Mouse (Mus musculus) small intestine, adult 2 months (tissue): ENCODE data around the gene BC051665.

Experiments
- CTCF ChIP-seq: fragments of 200-500 bp; IDR thresholded peaks from 2 replicates; pipeline ENCODE4 v1.5.1; 2012; ENCODE audit warnings: low read depth, mild to moderate bottlenecking, control low read depth, inconsistent platforms, low read length, moderate library complexity, mixed read lengths; ENCODE audit not compliant: insufficient replicate concordance, insufficient read length; ENCODE audit errors: extremely low read depth
- POLR2A ChIP-seq: fragments of 200-500 bp; IDR thresholded peaks from 2 replicates; pipeline ENCODE4 v1.6.1; 2012; ENCODE audit warnings: low read depth, mild to moderate bottlenecking, control low read depth, inconsistent platforms, low read length, moderate library complexity

DNA sequence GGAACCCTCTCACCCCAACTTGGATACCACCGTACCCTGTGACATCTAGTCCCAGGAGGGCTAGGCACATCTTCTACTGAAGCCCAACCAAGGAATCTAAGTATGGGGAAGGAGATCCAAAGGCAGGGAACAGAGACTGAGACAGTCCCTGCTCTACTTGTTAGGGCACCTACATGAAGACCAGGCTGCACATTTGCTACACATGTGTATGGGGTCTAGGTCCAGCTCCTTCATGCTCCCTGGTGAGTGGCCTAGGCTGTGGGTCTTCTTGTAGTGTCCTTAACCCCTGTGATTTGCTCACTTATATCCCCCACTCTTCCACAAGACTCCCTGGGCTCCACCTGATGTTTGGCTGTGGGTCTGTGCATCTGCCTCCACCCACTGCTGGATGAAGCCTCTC lies 3.3 kb upstream of the BC051665 start:
- TF ChIP-seq CTCF: no peak
- TF ChIP-seq POLR2A: no peak
